Mouse (Mus musculus): ENCODE measurements at regions not wholly inside any gene's neighbourhood (a gene's known extent, or its start where the extent isn't known, plus 50 kb on each side); places are given as distances from the start of the nearest gene placed in this dataset.

GRCm38 (mm10) chr12:99614420-99614819 is 51.0 kb upstream of the Foxn3 start:
- no peak for TF ChIP-seq POLR2A (IDR thresholded peaks at IDR 0.05; ENCODE audit: low read depth, low read length)
- TF ChIP-seq MAZ (IDR thresholded peaks at IDR 0.05; ENCODE audit: low read depth, low read length): no peak
- TF ChIP-seq USF1 (IDR thresholded peaks at IDR 0.05; ENCODE audit: low read depth, low read length): no peak
- TF ChIP-seq BHLHE40 (IDR thresholded peaks at IDR 0.05; ENCODE audit: low read depth, low read length): no peak
- TF ChIP-seq POLR2AphosphoS2 (IDR thresholded peaks at IDR 0.05; ENCODE audit: low read depth, low read length): no peak
- no peak for TF ChIP-seq MEF2A (IDR thresholded peaks at IDR 0.05; ENCODE audit: borderline replicate concordance, low read depth, low read length)
- peaks cover 31 to 52% of the 10 kb centered on the region in 2 experiments for H3K4me1 ChIP-seq (ENCODE audit: control insufficient read depth in 1 of 2, insufficient read depth in 2 of 2)
- no peak for DNase-seq (ENCODE audit: extremely low read depth)
- no peak overlapping the region for H3K4me2 ChIP-seq (ENCODE audit: insufficient read depth, low read depth, poor library complexity, severe bottlenecking)
- no peak overlapping the region for H3K9ac ChIP-seq (ENCODE audit: insufficient read depth, low read depth)
- no peak overlapping the region for H3K27ac ChIP-seq (ENCODE audit: insufficient read depth, low read depth)
- H3K79me2 ChIP-seq (replicated peaks; ENCODE audit: control insufficient read depth, extremely low read depth, insufficient read depth, poor library complexity, severe bottlenecking): no peaks in the 10 kb centered on the region
- no peak overlapping the region for H3K4me3 ChIP-seq (replicated peaks in 1 of 3; ENCODE audit: low read depth in 2 of 3, low read length in 2 of 3, poor library complexity in 1 of 3)
- no peaks in the 10 kb centered on the region for H3K9me3 ChIP-seq (replicated peaks; ENCODE audit: low read length)
- in situ Hi-C loops (cut with MboI; ENCODE audit: low pct_ligation_motif_present, low pct_unique_long_range_greater_than_20kb, low sequenced_read_pairs) (no loop called here), dilution Hi-C loops (cut with MboI; ENCODE audit: extremely low pct_ligation_motif_present, extremely low pct_unique_long_range_greater_than_20kb, low sequenced_read_pairs) (no loop called here)
- H3K27me3 ChIP-seq (replicated peaks): no peaks in the 10 kb centered on the region
- no peaks in the 10 kb centered on the region for H3K36me3 ChIP-seq (replicated peaks in 1 of 2; ENCODE audit: control insufficient read depth in 1 of 2, insufficient read depth in 1 of 2, low read length in 1 of 2)
